Mouse (Mus musculus) midbrain, embryonic 12.5 days (tissue): ENCODE results near the gene Mtus2. TPM values are rescaled to one million over a fixed set of nuclear protein-coding genes. Genes with fewer than 3 reads are reported as not detected.

Experiments
- ATAC-seq: fragments of 200-750 bp; cut with Nextera tagmentation; 2 replicates; pipeline ENCODE4 v1.8.0; 2017; ENCODE audit warnings: low read depth, moderate TSS enrichment, moderate library complexity; ENCODE audit not compliant: low FRiP score
- H3K27ac ChIP-seq: fragments of 300-500 bp; sonication (generic); replicated peaks from 2 replicates; pipeline ENCODE4 v1.5.1; 2016; ENCODE audit warnings: mild to moderate bottlenecking
- H3K27me3 ChIP-seq: fragments of 300-500 bp; sonication (generic); 2 replicates; pipeline ENCODE4 v1.6.1; 2016; ENCODE audit warnings: mild to moderate bottlenecking
- H3K36me3 ChIP-seq: fragments of 300-500 bp; sonication (generic); 2 replicates; pipeline ENCODE4 v1.6.1; 2016
- H3K4me1 ChIP-seq: fragments of 300-500 bp; sonication (generic); 2 replicates; pipeline ENCODE4 v1.6.1; 2016
- H3K4me2 ChIP-seq: fragments of 300-500 bp; sonication (generic); replicated peaks from 2 replicates; pipeline ENCODE4 v1.6.1; 2016; ENCODE audit warnings: mild to moderate bottlenecking, moderate library complexity
- H3K4me3 ChIP-seq: fragments of 300-500 bp; sonication (generic); 2 replicates; pipeline ENCODE4 v1.5.1; 2016; ENCODE audit warnings: mild to moderate bottlenecking
- H3K9ac ChIP-seq: fragments of 300-500 bp; sonication (generic); replicated peaks from 2 replicates; pipeline ENCODE4 v1.6.1; 2016; ENCODE audit warnings: mild to moderate bottlenecking, moderate library complexity
- H3K9me3 ChIP-seq: fragments of 300-500 bp; sonication (generic); 2 replicates; pipeline ENCODE4 v1.6.1; 2016; ENCODE audit warnings: mild to moderate bottlenecking
- WGBS: fragments of 180-500 bp; shearing (Covaris S2); methylation state at CpG from one replicate; pipeline ENCODE4 v1.1.7; 2016; 5-methylcytosine and 5-hydroxymethylcytosine counted together
- polyA plus RNA-seq: library from polyadenylated mRNA; unstranded; fragments of >200 nt; fragmentation: Nextera tagmentation; extraction: Ambion mirVana; gene quantifications from 2 replicates; pipeline ENCODE4 v1.2.1, GENCODE M21; 2016

The Mtus2 gene
- polyA plus RNA-seq, 1 experiment from 2014 or later, result 25.4 TPM

- H3K36me3 ChIP-seq, result no peaks in the 10 kb centered on the region
- peaks cover 7% of the 10 kb centered on the region for H3K4me1 ChIP-seq
- H3K4me3 ChIP-seq, result no peak overlapping the region
- 93% methylated on average over 3 of the region's 3 CpGs for WGBS
- no peak overlapping the region for H3K4me2 ChIP-seq
- no peaks in the 10 kb centered on the region for H3K9me3 ChIP-seq
- no peak for ATAC-seq
- H3K27ac ChIP-seq, result no peak overlapping the region
- H3K9ac ChIP-seq, result no peak overlapping the region
- H3K27me3 ChIP-seq, result no peaks in the 10 kb centered on the region
Measured at GRCm38 (mm10) chr5:148141662-148142061, 184.5 kb downstream of the Mtus2 start.

GRCm38 (mm10) chr5:148146200-148146823 lies 189.2 kb downstream of the Mtus2 start:
- Histone ChIP-seq H3K9me3 (0 out of 2 replicates have a peak, but pooled peaks cover 8% of the 10 kb centered on the region), H3K4me3 (no peak overlapping the region), H3K4me1 (peaks cover 15% of the 10 kb centered on the region), H3K4me2 (no peak overlapping the region), H3K27me3 (no peaks in the 10 kb centered on the region), H3K9ac (no peak overlapping the region), H3K36me3 (no peaks in the 10 kb centered on the region), H3K27ac (peak overlapping the region; percentile 21; the same call in 1 of the 2 replicates)
- WGBS, result 77% methylated on average over 12 of the region's 12 CpGs
- ATAC-seq, result 0 out of 2 replicates have a peak, but pooled peaks have one; percentile 29

- peak overlapping the region; percentile 76 for H3K27ac ChIP-seq
- peak overlapping the region; percentile 14 for H3K4me2 ChIP-seq
- peaks cover 21% of the 10 kb centered on the region for H3K4me1 ChIP-seq
- 0 out of 2 replicates have a peak, but pooled peaks cover 8% of the 10 kb centered on the region for H3K9me3 ChIP-seq
- WGBS, result 60% methylated on average over 14 of the region's 14 CpGs
- no peak overlapping the region for H3K4me3 ChIP-seq
- no peaks in the 10 kb centered on the region for H3K36me3 ChIP-seq
- peak; percentile 73 for ATAC-seq
- no peaks in the 10 kb centered on the region for H3K27me3 ChIP-seq
- no peak overlapping the region; the same call in 1 of the 2 replicates for H3K9ac ChIP-seq
Measured at GRCm38 (mm10) chr5:148151894-148152599, 194.9 kb downstream of the Mtus2 start.

- no peaks in the 10 kb centered on the region for H3K27me3 ChIP-seq
- H3K9me3 ChIP-seq, result 0 out of 2 replicates have a peak, but pooled peaks cover 8% of the 10 kb centered on the region
- H3K4me2 ChIP-seq, result peak overlapping the region; percentile 14
- WGBS, result 50% methylated on average over 13 of the region's 13 CpGs
- no peaks in the 10 kb centered on the region for H3K36me3 ChIP-seq
- peaks cover 21% of the 10 kb centered on the region for H3K4me1 ChIP-seq
- H3K9ac ChIP-seq, result no peak overlapping the region
- ATAC-seq, result peak; percentile 88
- no peak overlapping the region for H3K4me3 ChIP-seq
- H3K27ac ChIP-seq, result peak overlapping the region; percentile 76
Measured at GRCm38 (mm10) chr5:148152600-148153402, 195.7 kb downstream of the Mtus2 start.

GRCm38 (mm10) chr5:148153403-148153713 lies 196.2 kb downstream of the Mtus2 start:
- no peak overlapping the region for H3K9ac ChIP-seq
- peak; percentile 38; the same call in 1 of the 2 replicates for ATAC-seq

GRCm38 (mm10) chr5:148154727-148155126 lies 197.6 kb downstream of the Mtus2 start:
- no peaks in the 10 kb centered on the region for H3K36me3 ChIP-seq
- H3K4me3 ChIP-seq, result no peak overlapping the region
- H3K27ac ChIP-seq, result no peak overlapping the region
- ATAC-seq, result no peak
- 94% methylated on average over 3 of the region's 3 CpGs for WGBS
- H3K9me3 ChIP-seq, result 0 out of 2 replicates have a peak, but pooled peaks cover 3% of the 10 kb centered on the region
- peaks cover 21% of the 10 kb centered on the region for H3K4me1 ChIP-seq
- no peaks in the 10 kb centered on the region for H3K27me3 ChIP-seq
- no peak overlapping the region for H3K9ac ChIP-seq
- no peak overlapping the region for H3K4me2 ChIP-seq

More at GRCm38 (mm10) chr5:148153403-148153713, 196.2 kb downstream of the Mtus2 start:
- Histone ChIP-seq H3K27me3 (no peaks in the 10 kb centered on the region), H3K4me2 (peak overlapping the region; percentile 14; the same call in 1 of the 2 replicates), H3K4me3 (no peak overlapping the region), H3K36me3 (no peaks in the 10 kb centered on the region), H3K4me1 (peaks cover 21% of the 10 kb centered on the region), H3K27ac (peak overlapping the region; percentile 76), H3K9me3 (0 out of 2 replicates have a peak, but pooled peaks cover 8% of the 10 kb centered on the region)
- WGBS, result 39% methylated on average over 9 of the region's 9 CpGs

- no peaks in the 10 kb centered on the region for H3K36me3 ChIP-seq
- no peak overlapping the region for H3K27ac ChIP-seq
- no peak; the same call in 1 of the 2 replicates for ATAC-seq
- no peak overlapping the region for H3K4me2 ChIP-seq
- H3K9ac ChIP-seq, result no peak overlapping the region
- peaks cover 3% of the 10 kb centered on the region; the same call in 1 of the 2 replicates for H3K4me1 ChIP-seq
- H3K9me3 ChIP-seq, result no peaks in the 10 kb centered on the region
- 67% methylated on average over 8 of the region's 8 CpGs for WGBS
- no peak overlapping the region for H3K4me3 ChIP-seq
- no peaks in the 10 kb centered on the region for H3K27me3 ChIP-seq
Measured at GRCm38 (mm10) chr5:148159328-148159727, 202.2 kb downstream of the Mtus2 start.

GRCm38 (mm10) chr5:148160529-148161154 lies 203.5 kb downstream of the Mtus2 start:
- Histone ChIP-seq H3K27me3 (no peaks in the 10 kb centered on the region), H3K9ac (no peak overlapping the region), H3K4me3 (no peak overlapping the region), H3K4me2 (no peak overlapping the region), H3K27ac (no peak overlapping the region), H3K36me3 (no peaks in the 10 kb centered on the region), H3K4me1 (peaks cover 3% of the 10 kb centered on the region; the same call in 1 of the 2 replicates), H3K9me3 (no peaks in the 10 kb centered on the region)
- 94% methylated on average over 17 of the region's 17 CpGs for WGBS
- ATAC-seq, result no peak

GRCm38 (mm10) chr5:148165111-148165510 lies 208.0 kb downstream of the Mtus2 start:
- no peak overlapping the region for H3K27ac ChIP-seq
- 0 out of 2 replicates have a peak, but pooled peaks cover 3% of the 10 kb centered on the region for H3K4me1 ChIP-seq
- H3K9ac ChIP-seq, result no peak overlapping the region
- 76% methylated on average over 1 of the region's 1 CpGs for WGBS
- no peaks in the 10 kb centered on the region for H3K9me3 ChIP-seq
- no peaks in the 10 kb centered on the region for H3K27me3 ChIP-seq
- no peak for ATAC-seq
- no peak overlapping the region for H3K4me3 ChIP-seq
- H3K36me3 ChIP-seq, result no peaks in the 10 kb centered on the region
- no peak overlapping the region for H3K4me2 ChIP-seq

GRCm38 (mm10) chr5:148175091-148175490 lies 218.0 kb downstream of the Mtus2 start:
- WGBS, result 32% methylated on average over 4 of the region's 4 CpGs
- peaks cover 4% of the 10 kb centered on the region; the same call in 1 of the 2 replicates for H3K4me1 ChIP-seq
- H3K4me3 ChIP-seq, result no peak overlapping the region
- H3K9ac ChIP-seq, result no peak overlapping the region
- no peaks in the 10 kb centered on the region for H3K27me3 ChIP-seq
- H3K4me2 ChIP-seq, result no peak overlapping the region
- ATAC-seq, result no peak
- H3K9me3 ChIP-seq, result peaks cover 15% of the 10 kb centered on the region; the same call in 1 of the 2 replicates
- no peak overlapping the region for H3K27ac ChIP-seq
- no peaks in the 10 kb centered on the region for H3K36me3 ChIP-seq

- Histone ChIP-seq H3K4me2 (no peak overlapping the region), H3K4me1 (peaks cover 7% of the 10 kb centered on the region; the same call in 1 of the 2 replicates), H3K27me3 (no peaks in the 10 kb centered on the region), H3K9me3 (peaks cover 15% of the 10 kb centered on the region; the same call in 1 of the 2 replicates), H3K9ac (no peak overlapping the region), H3K27ac (peak overlapping the region; percentile 49; the same call in 1 of the 2 replicates), H3K4me3 (no peak overlapping the region), H3K36me3 (no peaks in the 10 kb centered on the region)
- peak; percentile 87 for ATAC-seq
- 39% methylated on average over 4 of the region's 4 CpGs for WGBS
Measured at GRCm38 (mm10) chr5:148175742-148176426, 218.8 kb downstream of the Mtus2 start.
